ENCODE assay signal across 8 mouse cellular contexts in genomic region chr2:3089274-3089673, GRCm38 (mm10). TPM values are rescaled to one million over a fixed set of nuclear protein-coding genes. Genes with fewer than 3 reads are reported as not detected.
DNase-seq lines count a peak whose midpoint lies in the region; ATAC-seq and TF ChIP-seq lines count a peak whose summit lies in the region.
"Had no signal": no experiment of that assay in that cellular context is flagged by ENCODE, and none has a peak within 500 bp of the region (broad histone marks: within the 10 kb centered on the region; RNA-seq: fewer than 3 reads in every experiment).

No protein-coding gene starts in this region.

- peak; percentile 22 to 40 for DNase-seq in heart, adult 18-20 months
- no peak for DNase-seq in heart, adult 11 months
- DNase-seq in left cerebral cortex, adult 2 months (ENCODE audit: extremely low spot score in 1 of 2, low spot score in 2 of 2), result no peak
- no peak for DNase-seq in left cerebral cortex, adult 11 months (ENCODE audit: low spot score)
- DNase-seq in Patski (ENCODE audit: low read depth, low spot score), result no peak
- no peak for DNase-seq in thymus, postnatal 4 days

- CTCF ChIA-PET in Patski (lab: Charles Lee), result interaction anchor here (0.7 to 3.8 kb wide), 12 partner anchors 9 to 325 kb away, joined by 3 to 23 read pairs (median 4); no protein-coding TSS in a partner anchor

- no peaks in the 10 kb centered on the region for H3K27me3 ChIP-seq in Patski
- H3K27me3 ChIP-seq: lung, embryonic 15.5 days had no signal

- intact Hi-C loops in left cerebral cortex, adult 2 months (cut with DNase I), result no loop called here

- in situ Hi-C loops in Patski (cut with MboI; ENCODE audit: low pct_unique_long_range_greater_than_20kb), result no loop called here

- ATAC-seq in Patski, result peak; percentile 54
- ATAC-seq in megakaryocyte-erythroid progenitor cell, adult 5-6 weeks (replicated peaks; ENCODE audit: low FRiP score, low TSS enrichment, poor library complexity, severe bottlenecking), result peak; percentile 71; the same call in 1 of the 2 replicates

- peak; percentile 55 for TF ChIP-seq CTCF in left cerebral cortex, adult 2 months (IDR thresholded peaks at IDR 0.05)
- peak; percentile 64 for TF ChIP-seq CTCF in Patski (IDR thresholded peaks at IDR 0.05)

- H3K27ac ChIP-seq in left cerebral cortex, adult 2 months, result no peak overlapping the region
- H3K27ac ChIP-seq: lung, embryonic 15.5 days had no signal

- no peak overlapping the region for H3K4me3 ChIP-seq in left cerebral cortex, adult 2 months
- H3K4me3 ChIP-seq: lung, embryonic 15.5 days had no signal

- POLR2A ChIA-PET in Patski (lab: Charles Lee), result no interaction called here

RNA-seq across cellular contexts. Expression of gene Fam171a1, which starts 24.8 kb away (rescaled TPM):
- total RNA-seq in heart, adult 18-20 months (2021), result 10 to 100 TPM; 12.0 to 13.2 TPM
- 10 to 100 TPM; 71.5 to 72.8 TPM for total RNA-seq in left cerebral cortex, adult 2 months (2021)
- polyA plus RNA-seq in Patski (2021), result 60.4 TPM
- total RNA-seq in megakaryocyte-erythroid progenitor cell, adult 5-6 weeks (2014; fragmentation: Nextera tagmentation), result 0.61 and 2.1 TPM in 2 replicates
- 4.3 and 5.4 TPM in 2 replicates for total RNA-seq in megakaryocyte-erythroid progenitor cell, adult 5-6 weeks (2017)

Comparison
In these comparisons a context has a peak if more than half of its experiments do, and no peak if none do; other contexts are left out.
1. DNase-seq: peak in heart, adult 18-20 months (2 of 2); none in heart, adult 11 months (single experiment), left cerebral cortex, adult 2 months (0 of 2), left cerebral cortex, adult 11 months (single experiment), Patski (single experiment) and thymus, postnatal 4 days (single experiment).
2. RNA of gene Fam171a1, which starts 24.8 kb away (total RNA-seq): 71.5 to 72.8 TPM in left cerebral cortex, adult 2 months; 12.0 to 13.2 TPM in heart, adult 18-20 months and 0.61 to 5.4 TPM in megakaryocyte-erythroid progenitor cell, adult 5-6 weeks; every median in the first group is over 4 times any median in the second.